Mouse (Mus musculus) Patski (cell line): ENCODE results near the gene Polr1d. TPM values are rescaled to one million over a fixed set of nuclear protein-coding genes. Genes with fewer than 3 reads are reported as not detected.

Source experiments
- ATAC-seq: fragments of 100-300 bp; one replicate; pipeline ENCODE4 v1.8.0; 2021
- CTCF ChIA-PET: fragments of 350-600 bp; sonication (Branson Sonifier 250); formaldehyde crosslinking; loops from one replicate; lab custom pipeline; 2022; ENCODE audit warnings: inconsistent platforms; lab: Charles Lee
- POLR2A ChIA-PET: fragments of 350-600 bp; sonication (Branson Sonifier 250); formaldehyde crosslinking; loops from one replicate; lab custom pipeline; 2022; ENCODE audit warnings: antibody characterized with exemption, inconsistent platforms; lab: Charles Lee
- DNase-seq: peaks from one replicate; pipeline ENCODE4 v3.0.0-alpha.2; 2011; ENCODE audit warnings: low read depth, low spot score
- H3K27me3 ChIP-seq: fragments of 371-371 bp; one replicate; pipeline ENCODE4 v1.5.1; 2021
- CTCF ChIP-seq: fragments of 100-300 bp; IDR thresholded peaks from one replicate; pipeline ENCODE4 v1.5.1; 2021
- in situ Hi-C: fragments of 300-500 bp; cut with MboI; formaldehyde crosslinking; loops from 3 replicates; pipeline ENCODE4 v1.11.1; 2018; ENCODE audit warnings: low pct_unique_long_range_greater_than_20kb, mixed read lengths
- polyA plus RNA-seq: library from polyadenylated mRNA; unstranded; gene quantifications from one replicate; pipeline ENCODE4 v1.2.3, GENCODE M21; 2021

The Polr1d gene
- polyA plus RNA-seq, 1 experiment from 2014 or later: 168 TPM

GRCm38 (mm10) chr5:147107276-147107675 lies 30.4 kb downstream of the Polr1d start:
- ChIA-PET CTCF (no interaction called here), POLR2A (interaction anchor here (1.2 to 1.4 kb wide), 2 partner anchors 10 to 14 kb away, joined by 3 to 4 read pairs; no protein-coding TSS in a partner anchor)
- in situ Hi-C loops: no loop called here
- ATAC-seq (no peak), DNase-seq (no peak)
- no peaks in the 10 kb centered on the region for H3K27me3 ChIP-seq
- TF ChIP-seq CTCF: no peak

DNA sequence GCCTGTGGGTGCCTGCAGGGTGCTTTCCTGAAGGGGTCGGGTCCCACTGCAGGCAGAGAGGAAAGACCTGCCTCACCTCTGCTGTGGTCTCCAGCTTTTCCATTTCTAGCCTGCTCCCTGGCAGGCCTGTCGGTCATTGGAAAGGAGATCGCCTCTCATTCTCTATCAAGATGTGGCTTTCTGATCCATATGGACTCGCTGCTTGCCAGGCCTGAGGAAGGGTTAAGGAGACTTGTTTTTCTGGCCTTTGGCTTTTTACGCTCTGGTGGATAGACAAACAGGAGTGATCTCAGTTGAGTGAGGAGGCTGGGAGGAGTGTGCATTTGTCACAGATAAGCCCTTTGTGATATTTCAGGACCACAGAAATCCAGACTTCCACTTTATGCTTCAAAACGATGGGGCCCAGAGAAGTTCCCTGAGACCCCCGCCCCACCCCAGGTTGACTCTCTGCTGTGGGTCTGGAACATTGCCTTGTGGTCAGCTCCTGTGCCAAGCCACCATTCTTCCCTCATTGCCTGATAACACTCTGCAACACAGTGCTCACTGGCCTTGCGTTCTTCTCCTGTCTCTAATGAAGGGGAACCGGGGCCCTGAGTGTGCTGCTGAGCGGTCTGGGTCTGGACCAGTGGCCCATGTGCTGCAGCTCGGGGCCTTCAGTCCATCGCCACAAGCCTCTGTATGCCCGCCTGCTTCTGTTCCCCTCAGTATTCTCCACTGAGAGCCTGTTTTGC lies 32.2 kb downstream of the Polr1d start:
- no peaks in the 10 kb centered on the region for H3K27me3 ChIP-seq
- in situ Hi-C loops: no loop called here
- TF ChIP-seq CTCF: no peak
- ChIA-PET POLR2A (interaction anchor here (0.7 kb wide), 1 partner anchor 11 kb away, joined by 3 read pairs; no protein-coding TSS in a partner anchor), CTCF (interaction anchor here (1.6 kb wide), 1 partner anchor 127 kb away, joined by 3 read pairs; no protein-coding TSS in a partner anchor)
- DNase-seq (no peak), ATAC-seq (peak; percentile 76)

- POLR2A ChIA-PET: interaction anchor here (1.5 kb wide), 1 partner anchor 10 kb away, joined by 3 read pairs; no protein-coding TSS in a partner anchor
- in situ Hi-C loops: no loop called here
- CTCF ChIA-PET: interaction anchor here (1.3 kb wide), 1 partner anchor 20 kb away, joined by 3 read pairs; no protein-coding TSS in a partner anchor
- no peak for ATAC-seq
- H3K27me3 ChIP-seq: no peaks in the 10 kb centered on the region
- DNase-seq: no peak
- TF ChIP-seq CTCF: no peak
Measured at GRCm38 (mm10) chr5:147114738-147115137, 37.9 kb downstream of the Polr1d start.

DNA sequence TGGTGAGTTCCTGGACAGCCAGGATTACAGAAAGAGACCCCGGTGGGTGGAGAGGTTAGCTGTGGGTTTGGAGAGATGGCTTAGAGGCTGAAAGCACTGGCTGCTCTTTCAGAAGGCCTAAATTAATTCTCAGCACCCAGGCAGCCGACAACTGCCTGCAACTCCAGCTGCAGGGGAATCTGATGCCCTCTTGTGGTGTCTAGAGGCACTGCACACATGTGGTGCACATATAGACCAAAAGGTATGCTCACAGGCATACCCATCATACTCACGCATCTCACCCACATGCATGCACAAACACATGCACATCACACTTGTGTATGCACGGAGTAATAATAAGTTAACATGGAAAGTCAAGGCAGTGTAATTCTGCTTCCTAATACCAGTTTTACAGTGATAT lies 38.8 kb downstream of the Polr1d start:
- in situ Hi-C loops: no loop called here
- TF ChIP-seq CTCF: no peak
- ChIA-PET POLR2A (no interaction called here), CTCF (interaction anchor here (1.3 kb wide), 1 partner anchor 19 kb away, joined by 3 read pairs; no protein-coding TSS in a partner anchor)
- H3K27me3 ChIP-seq: no peaks in the 10 kb centered on the region
- DNase-seq (no peak), ATAC-seq (no peak)

DNA sequence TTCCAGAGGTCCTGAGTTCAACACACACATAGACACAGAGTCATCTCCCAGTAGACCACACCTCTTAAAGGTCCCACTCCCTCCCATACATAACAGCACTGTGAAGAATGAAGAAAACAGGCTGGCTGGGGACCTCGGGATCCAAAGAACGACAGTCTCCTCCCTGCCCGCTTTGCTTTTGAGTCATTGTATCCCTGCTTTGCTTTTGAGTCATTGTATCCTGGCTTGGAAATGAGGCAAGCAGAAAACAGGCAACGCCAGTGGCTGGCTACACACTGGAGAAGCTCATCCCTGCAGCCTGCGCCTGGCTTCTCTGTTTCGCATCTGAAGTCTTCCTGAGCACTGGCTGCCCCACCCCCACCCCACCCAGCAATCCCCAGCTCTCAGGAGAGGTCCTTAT lies 40.2 kb downstream of the Polr1d start:
- ChIA-PET CTCF (interaction anchor here (1.1 kb wide), 1 partner anchor 42 kb away, joined by 4 read pairs; no protein-coding TSS in a partner anchor), POLR2A (interaction anchor here (1.2 kb wide), 1 partner anchor 178 kb away, joined by 3 read pairs; no protein-coding TSS in a partner anchor)
- H3K27me3 ChIP-seq: no peaks in the 10 kb centered on the region
- ATAC-seq: no peak
- no peak for TF ChIP-seq CTCF
- in situ Hi-C loops: no loop called here
- no peak for DNase-seq

- peaks cover 3% of the 10 kb centered on the region for H3K27me3 ChIP-seq
- no peak for ATAC-seq
- in situ Hi-C loops: no loop called here
- ChIA-PET CTCF (interaction anchor here (1.0 kb wide), 1 partner anchor 107 kb away, joined by 3 read pairs; no protein-coding TSS in a partner anchor), POLR2A (interaction anchor here (1.1 kb wide), 1 partner anchor 27 kb away, joined by 4 read pairs; no protein-coding TSS in a partner anchor)
- DNase-seq: no peak
- TF ChIP-seq CTCF: peak; percentile 60
Measured at GRCm38 (mm10) chr5:147121146-147121545, 44.3 kb downstream of the Polr1d start.

DNA sequence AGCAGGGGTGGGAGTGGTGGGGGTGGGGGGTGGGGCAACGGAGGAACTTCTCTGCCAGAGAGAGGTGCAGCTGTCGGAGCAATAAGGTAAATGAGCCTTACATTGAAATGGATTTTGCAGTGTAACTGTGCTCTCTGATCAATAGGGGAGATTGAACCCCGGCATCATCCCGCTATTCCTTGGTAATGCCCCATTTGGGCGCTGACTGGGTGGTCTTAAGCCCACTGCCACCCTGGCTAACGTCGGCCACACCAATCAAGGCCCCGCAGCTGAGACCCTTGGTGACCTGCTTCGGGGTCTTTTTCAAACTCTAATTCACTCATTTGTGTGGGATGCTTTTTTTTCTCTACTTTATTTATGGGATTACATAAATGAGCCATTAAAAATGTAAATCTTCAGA lies 47.9 kb downstream of the Polr1d start:
- ATAC-seq (no peak), DNase-seq (no peak)
- ChIA-PET POLR2A (interaction anchor here (0.6 to 1.1 kb wide), 2 partner anchors 15 to 61 kb away, joined by 3 to 4 read pairs; no protein-coding TSS in a partner anchor), CTCF (no interaction called here)
- TF ChIP-seq CTCF: no peak
- in situ Hi-C loops: no loop called here
- peaks cover 3% of the 10 kb centered on the region for H3K27me3 ChIP-seq

GRCm38 (mm10) chr5:147125542-147126185 lies 48.8 kb downstream of the Polr1d start:
- ChIA-PET POLR2A (interaction anchor here (1.1 kb wide), 1 partner anchor 16 kb away, joined by 3 read pairs; no protein-coding TSS in a partner anchor), CTCF (no interaction called here)
- no peak for DNase-seq
- no peak for ATAC-seq
- TF ChIP-seq CTCF: no peak
- H3K27me3 ChIP-seq: peaks cover 3% of the 10 kb centered on the region
- in situ Hi-C loops: no loop called here

- no peak for TF ChIP-seq CTCF
- ATAC-seq: no peak
- ChIA-PET CTCF (no interaction called here), POLR2A (no interaction called here)
- in situ Hi-C loops: no loop called here
- no peak for DNase-seq
- peaks cover 3% of the 10 kb centered on the region for H3K27me3 ChIP-seq
Measured at GRCm38 (mm10) chr5:147127860-147128259, 51.0 kb downstream of the Polr1d start.

DNA sequence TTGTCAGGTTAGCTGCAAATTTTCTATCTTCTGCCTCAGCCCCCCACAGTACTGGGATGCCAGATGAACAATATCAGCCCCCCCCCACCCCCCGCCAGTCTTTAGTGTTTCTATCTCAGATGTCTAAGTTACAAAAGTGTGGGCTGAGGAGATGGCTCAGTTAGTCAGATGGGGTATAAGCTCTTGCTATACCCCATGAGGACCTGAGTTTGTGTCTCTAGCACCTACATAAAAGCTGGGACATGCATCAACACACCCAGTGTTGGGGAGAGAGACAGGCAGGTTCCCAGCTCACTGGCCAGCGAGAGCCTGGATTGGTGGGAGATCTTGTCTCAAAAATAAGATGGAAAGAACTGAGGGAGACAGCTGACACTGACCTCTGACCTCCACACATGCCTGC lies 52.6 kb downstream of the Polr1d start:
- TF ChIP-seq CTCF: no peak
- in situ Hi-C loops: no loop called here
- ChIA-PET CTCF (interaction anchor here (1.6 kb wide), 1 partner anchor 10 kb away, joined by 4 read pairs; no protein-coding TSS in a partner anchor), POLR2A (no interaction called here)
- H3K27me3 ChIP-seq: peaks cover 3% of the 10 kb centered on the region
- ATAC-seq (no peak), DNase-seq (no peak)
